Mouse (Mus musculus) testis, adult 2 months (tissue): ENCODE results near the gene Klf5. TPM values are rescaled to one million over a fixed set of nuclear protein-coding genes. Genes with fewer than 3 reads are reported as not detected.

Experiments used
- H3K27ac ChIP-seq: fragments of 200-500 bp; 2 replicates; pipeline ENCODE4 v1.5.1; 2012; ENCODE audit warnings: low read depth, low read length; ENCODE audit not compliant: control insufficient read depth, insufficient read depth
- H3K27me3 ChIP-seq: fragments of 200-500 bp; 2 replicates; pipeline ENCODE4 v1.6.1; 2012; ENCODE audit warnings: mild to moderate bottlenecking, low read length, moderate library complexity; ENCODE audit not compliant: control insufficient read depth, insufficient read depth
- H3K36me3 ChIP-seq: fragments of 200-500 bp; 2 replicates; pipeline ENCODE4 v1.6.1; 2012; ENCODE audit warnings: mild to moderate bottlenecking, low read length; ENCODE audit not compliant: control insufficient read depth, insufficient read depth
- H3K4me1 ChIP-seq: fragments of 200-500 bp; 2 replicates; pipeline ENCODE4 v1.6.1; 2012; ENCODE audit warnings: low read length; ENCODE audit not compliant: control insufficient read depth, insufficient read depth
- H3K4me3 ChIP-seq: fragments of 200-500 bp; 2 replicates; pipeline ENCODE4 v1.5.1; 2012; ENCODE audit warnings: low read depth, mild to moderate bottlenecking, low read length, moderate library complexity, mixed read lengths; ENCODE audit not compliant: control insufficient read depth
- CTCF ChIP-seq: fragments of 200-500 bp; IDR thresholded peaks from 2 replicates; pipeline ENCODE4 v1.5.1; 2012; ENCODE audit warnings: low read depth, mild to moderate bottlenecking, inconsistent platforms, low read length, moderate library complexity; ENCODE audit not compliant: control insufficient read depth, insufficient read depth, insufficient replicate concordance
- POLR2A ChIP-seq: fragments of 200-500 bp; IDR thresholded peaks from 2 replicates; pipeline ENCODE4 v1.6.1; 2012; ENCODE audit warnings: low read depth, mild to moderate bottlenecking, inconsistent platforms, low read length, moderate library complexity; ENCODE audit not compliant: control insufficient read depth
- polyA plus RNA-seq: library from polyadenylated mRNA; depleted of rRNA; stranded (reverse); fragments of >200 nt; gene quantifications from 2 replicates; pipeline ENCODE4 v1.2.3, GENCODE M21; 2012; rRNA removed

Gene Klf5
- polyA plus RNA-seq, 1 experiment: 16.5 TPM

DNA sequence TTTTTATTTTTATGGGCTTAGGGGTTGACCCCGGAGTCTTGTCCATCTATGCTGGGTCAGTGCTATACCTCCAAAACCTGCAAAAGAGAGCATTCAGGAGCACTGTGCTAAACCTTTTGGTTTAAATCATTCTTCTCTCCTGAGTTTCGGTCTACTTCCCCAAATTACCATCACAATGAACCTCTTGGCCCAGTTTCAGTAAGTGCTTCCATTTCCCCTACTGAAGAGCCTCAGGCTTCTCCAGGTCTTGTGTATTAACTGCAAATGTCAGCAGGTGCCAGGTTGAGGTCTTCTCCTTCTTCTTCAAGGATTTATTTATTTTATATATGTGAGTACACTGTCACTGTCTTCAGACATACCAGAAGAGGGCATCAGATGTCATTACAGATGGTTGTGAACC lies 55.6 kb downstream of the Klf5 start:
- Histone ChIP-seq H3K36me3 (no peaks in the 10 kb centered on the region), H3K27me3 (no peaks in the 10 kb centered on the region), H3K4me3 (no peak overlapping the region), H3K27ac (no peak overlapping the region), H3K4me1 (no peaks in the 10 kb centered on the region)
- no peak for TF ChIP-seq POLR2A

DNA sequence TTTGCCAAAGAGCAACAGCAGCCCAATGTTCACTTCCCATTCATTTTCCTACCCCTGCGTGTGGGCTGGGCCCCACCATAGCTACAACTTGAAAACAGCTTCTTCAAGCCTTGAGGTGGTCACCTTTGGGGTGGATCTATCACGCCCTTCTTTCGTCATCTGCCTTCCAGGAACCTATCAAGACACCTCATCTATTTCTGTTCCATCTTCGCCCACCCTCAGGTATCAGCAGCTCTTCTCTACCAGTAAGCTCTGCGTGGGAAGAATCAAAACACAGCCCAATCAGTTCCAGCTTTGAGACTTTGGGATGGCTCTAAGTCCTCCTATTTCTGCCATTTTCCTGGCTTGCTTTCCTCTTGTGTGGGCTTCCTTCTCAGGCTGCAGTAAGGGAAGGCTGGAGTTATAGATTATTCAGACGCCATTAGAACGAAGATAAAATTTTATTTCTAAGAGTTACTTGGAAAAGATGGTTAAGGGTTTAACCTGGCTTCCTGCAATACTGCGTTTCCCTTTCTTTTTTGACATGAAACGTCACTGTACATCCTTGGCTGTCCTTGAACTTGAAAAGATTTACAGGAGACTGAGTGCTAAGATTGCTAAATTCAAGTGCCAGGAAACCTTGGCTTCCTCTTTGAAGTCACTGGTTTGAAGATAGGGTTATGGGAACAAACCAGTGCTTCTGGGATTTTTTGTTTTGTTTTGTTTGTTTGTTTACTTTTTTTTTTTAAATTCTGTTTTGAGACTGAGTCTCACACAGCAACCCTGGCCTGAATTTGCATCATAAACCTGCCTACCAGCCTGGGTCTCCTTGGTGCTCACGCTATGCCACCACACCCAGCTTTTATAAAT lies 56.5 kb downstream of the Klf5 start:
- no peak overlapping the region for H3K27ac ChIP-seq
- no peaks in the 10 kb centered on the region for H3K27me3 ChIP-seq
- H3K4me1 ChIP-seq: no peaks in the 10 kb centered on the region
- H3K4me3 ChIP-seq: no peak overlapping the region
- TF ChIP-seq POLR2A: no peak
- no peak for TF ChIP-seq CTCF
- H3K36me3 ChIP-seq: no peaks in the 10 kb centered on the region

DNA sequence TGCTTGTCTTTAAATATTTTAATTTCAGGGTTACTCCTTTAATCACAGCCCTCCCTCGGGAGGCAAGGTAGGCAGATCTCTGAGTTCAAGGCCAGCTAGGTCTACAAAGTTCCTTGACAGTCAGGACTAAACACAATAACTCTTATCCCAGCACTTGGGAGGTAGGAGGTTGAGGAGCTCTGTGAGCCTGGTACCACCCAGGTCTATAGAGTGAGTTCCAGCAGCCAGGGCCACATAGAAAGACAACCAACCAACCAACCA lies 57.0 kb downstream of the Klf5 start:
- H3K27ac ChIP-seq: no peak overlapping the region

DNA sequence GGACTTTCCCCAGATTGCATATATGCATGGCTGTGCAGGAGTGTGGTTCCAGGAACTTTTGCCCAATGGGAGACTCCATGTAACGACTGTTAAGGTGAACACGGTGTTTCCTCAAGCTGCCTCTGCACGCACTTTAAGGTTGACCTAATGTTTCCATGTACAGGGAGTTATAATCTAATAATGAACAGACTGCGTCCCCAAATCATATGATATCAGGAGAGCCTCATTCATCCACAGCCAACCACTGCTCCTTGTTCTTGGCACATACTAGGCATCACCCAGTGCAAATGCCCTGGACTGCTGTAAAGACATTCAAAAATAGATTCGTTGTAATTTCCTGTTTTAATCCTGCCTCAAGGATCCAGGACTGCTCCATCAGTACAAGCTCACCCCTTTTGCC lies 64.5 kb downstream of the Klf5 start:
- Histone ChIP-seq H3K27ac (no peak overlapping the region), H3K36me3 (no peaks in the 10 kb centered on the region), H3K4me3 (no peak overlapping the region), H3K4me1 (no peaks in the 10 kb centered on the region), H3K27me3 (no peaks in the 10 kb centered on the region)
- TF ChIP-seq POLR2A: no peak
- TF ChIP-seq CTCF: no peak

More for the DNA sequence above, 57.0 kb downstream of the Klf5 start:
- H3K4me3 ChIP-seq: no peak overlapping the region
- no peaks in the 10 kb centered on the region for H3K27me3 ChIP-seq
- no peaks in the 10 kb centered on the region for H3K4me1 ChIP-seq
- no peaks in the 10 kb centered on the region for H3K36me3 ChIP-seq
- no peak for TF ChIP-seq POLR2A

DNA sequence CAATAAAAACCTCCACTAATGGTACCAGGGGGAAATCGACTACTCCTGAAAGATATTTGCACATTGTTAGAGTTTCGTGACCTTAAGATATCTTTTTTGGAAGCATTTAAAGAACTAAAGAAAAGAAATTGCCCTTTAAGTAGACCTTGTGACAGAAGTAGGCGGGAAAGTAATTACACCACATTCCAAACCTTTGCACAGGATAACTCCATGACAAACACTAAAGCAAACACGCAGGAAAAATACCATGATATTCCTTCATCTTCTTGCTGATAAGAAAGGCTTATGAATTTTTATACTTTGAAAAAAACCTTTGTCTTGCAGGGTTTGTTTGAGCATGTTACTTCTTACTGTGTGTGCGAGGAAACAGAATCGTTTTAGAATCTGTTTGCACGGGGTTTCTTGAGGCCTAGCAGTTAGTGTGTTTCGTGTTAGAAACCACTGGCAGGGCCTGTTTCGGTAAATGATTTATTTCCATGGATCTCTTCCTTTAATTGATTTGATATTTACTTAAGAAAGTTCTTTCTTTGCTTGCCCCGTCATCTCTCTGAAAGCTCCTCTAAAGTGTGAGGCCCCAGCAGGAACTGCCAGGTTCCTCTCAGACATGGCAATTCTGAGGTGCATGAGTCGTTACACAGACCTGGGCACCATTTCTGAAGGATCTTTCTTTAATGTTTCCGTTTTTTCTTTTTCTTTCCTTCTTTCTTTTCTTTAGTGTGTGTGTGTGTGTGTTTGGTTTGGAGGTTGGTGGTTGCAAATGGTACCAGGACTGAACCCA lies 65.7 kb downstream of the Klf5 start:
- no peak overlapping the region for H3K4me3 ChIP-seq
- no peaks in the 10 kb centered on the region for H3K4me1 ChIP-seq
- no peak overlapping the region for H3K27ac ChIP-seq
- no peaks in the 10 kb centered on the region for H3K27me3 ChIP-seq
- H3K36me3 ChIP-seq: no peaks in the 10 kb centered on the region
- TF ChIP-seq CTCF (no peak), POLR2A (no peak)

Other genes with a start within 250 kb of the Klf5 start
- gene Pibf1, start 199.3 kb upstream of the Klf5 start, polyA plus RNA-seq: 6.3 and 7.9 TPM in 2 replicates
- 19.2 and 23.0 TPM in 2 replicates for gene Dis3, start 198.9 kb upstream of the Klf5 start, polyA plus RNA-seq